Mouse (Mus musculus): ENCODE data around the gene Cd209g. TPM values are rescaled to one million over a fixed set of nuclear protein-coding genes. Genes with fewer than 3 reads are reported as not detected.
"Not testable (repeated sequence)": the region's sequence is repeated elsewhere in the genome, so short reads cannot be mapped to it uniquely, and the experiment has no call there.

The Cd209g gene
- total RNA-seq (2021) (1 to 10 TPM in 1 of 2 experiments, under 1 TPM in 1; 0.72 to 1.8 TPM), polyA plus RNA-seq (2012; rRNA removed) (2.3 and 4.6 TPM in 2 replicates)
- long read RNA-seq = 0 reads

GRCm38 (mm10) chr8:4133798-4134197, at the start of gene Cd209g:
Gene Cd209g (plus strand): TSS chr8:4134098.
- no peak for DNase-seq

GRCm38 (mm10) chr8:4087180-4087722, 46.6 kb upstream of the Cd209g start:
- DNase-seq = not testable (repeated sequence)

- DNase-seq = not testable (repeated sequence)
Observed at GRCm38 (mm10) chr8:4088514-4088913, 45.4 kb upstream of the Cd209g start.

- DNase-seq = not testable (repeated sequence)
Observed at GRCm38 (mm10) chr8:4105735-4106134, 28.2 kb upstream of the Cd209g start, which contains the start of gene Cd209f. Gene Cd209f (minus strand): TSS chr8:4105835.

- DNase-seq = peak; percentile 79
Observed at GRCm38 (mm10) chr8:4139660-4140646, 6.1 kb downstream of the Cd209g start.

GRCm38 (mm10) chr8:4141721-4142120, 7.8 kb downstream of the Cd209g start:
- no peak for DNase-seq

- no peak for DNase-seq
Observed at GRCm38 (mm10) chr8:4147272-4147671, 13.4 kb downstream of the Cd209g start.

- DNase-seq = no peak
Observed at GRCm38 (mm10) chr8:4154878-4155277, 21.0 kb downstream of the Cd209g start.

- no peak for DNase-seq
Observed at GRCm38 (mm10) chr8:4162786-4163185, 28.9 kb downstream of the Cd209g start.

- peak; percentile 61 for DNase-seq
Observed at GRCm38 (mm10) chr8:4165176-4165851, 31.4 kb downstream of the Cd209g start.

- peak; percentile 99 for DNase-seq
Observed at GRCm38 (mm10) chr8:4165852-4166751, 32.2 kb downstream of the Cd209g start, which contains the start of gene Evi5l. Gene Evi5l (plus strand): TSS chr8:4166567.

- no peak for DNase-seq
Observed at GRCm38 (mm10) chr8:4166881-4167525, 33.1 kb downstream of the Cd209g start.

- DNase-seq = no peak
Observed at GRCm38 (mm10) chr8:4167918-4168317, 34.0 kb downstream of the Cd209g start.

- DNase-seq = no peak
Observed at GRCm38 (mm10) chr8:4172486-4172885, 38.6 kb downstream of the Cd209g start.

- DNase-seq = no peak
Observed at GRCm38 (mm10) chr8:4174018-4174417, 40.1 kb downstream of the Cd209g start.

- no peak for DNase-seq
Observed at GRCm38 (mm10) chr8:4183409-4183808, 49.5 kb downstream of the Cd209g start.

GRCm38 (mm10) chr8:4186151-4186550, 52.3 kb downstream of the Cd209g start:
- DNase-seq = no peak
